Mouse (Mus musculus) kidney, adult 9 months (tissue): ENCODE results near the gene Ndufs6.

Experiments used
- DNase-seq: peaks from one replicate; pipeline ENCODE4 v3.0.0; 2022

Gene Ndufs6

GRCm38 (mm10) chr13:73305398-73306084 is 22.8 kb downstream of the Ndufs6 start:
- peak; percentile 27 for DNase-seq

- DNase-seq: no peak
Measured at GRCm38 (mm10) chr13:73304729-73305128, 23.6 kb downstream of the Ndufs6 start.

- DNase-seq: no peak
Measured at GRCm38 (mm10) chr13:73299322-73299721, 29.0 kb downstream of the Ndufs6 start.

GRCm38 (mm10) chr13:73298717-73299116 is 29.6 kb downstream of the Ndufs6 start:
- no peak for DNase-seq

GRCm38 (mm10) chr13:73291102-73291501 is 37.2 kb downstream of the Ndufs6 start:
- DNase-seq: no peak

GRCm38 (mm10) chr13:73290206-73290605 is 38.1 kb downstream of the Ndufs6 start:
- DNase-seq: no peak

GRCm38 (mm10) chr13:73283534-73283933 is 44.8 kb downstream of the Ndufs6 start:
- DNase-seq: no peak

GRCm38 (mm10) chr13:73282407-73282806 is 45.9 kb downstream of the Ndufs6 start:
- DNase-seq: no peak

GRCm38 (mm10) chr13:73279196-73279595 is 49.1 kb downstream of the Ndufs6 start:
- DNase-seq: no peak

- no peak for DNase-seq
Measured at GRCm38 (mm10) chr13:73277797-73278196, 50.5 kb downstream of the Ndufs6 start.

- DNase-seq: no peak
Measured at GRCm38 (mm10) chr13:73277361-73277760, 51.0 kb downstream of the Ndufs6 start.

GRCm38 (mm10) chr13:73273536-73273935 is 54.8 kb downstream of the Ndufs6 start:
- DNase-seq: no peak

- no peak for DNase-seq
Measured at GRCm38 (mm10) chr13:73272794-73273282, 55.5 kb downstream of the Ndufs6 start.

GRCm38 (mm10) chr13:73271336-73272242 is 56.8 kb downstream of the Ndufs6 start:
- no peak for DNase-seq

- DNase-seq: no peak
Measured at GRCm38 (mm10) chr13:73270451-73271081, 57.8 kb downstream of the Ndufs6 start.

- no peak for DNase-seq
Measured at GRCm38 (mm10) chr13:73269891-73270290, 58.5 kb downstream of the Ndufs6 start.
